Mouse (Mus musculus) hindbrain, embryonic 16.5 days (tissue): ENCODE results near the gene Slk. TPM values are rescaled to one million over a fixed set of nuclear protein-coding genes. Genes with fewer than 3 reads are reported as not detected.

Experiments
- ATAC-seq: fragments of 200-750 bp; cut with Nextera tagmentation; 2 replicates; pipeline ENCODE4 v1.8.0; 2017; ENCODE audit warnings: moderate TSS enrichment, moderate library complexity
- H3K27ac ChIP-seq: fragments of 300-500 bp; sonication (generic); 2 replicates; pipeline ENCODE4 v1.5.1; 2014; ENCODE audit warnings: low read depth, mild to moderate bottlenecking, control low read depth, low read length, moderate library complexity
- H3K27me3 ChIP-seq: fragments of 300-500 bp; sonication (generic); replicated peaks from 2 replicates; pipeline ENCODE4 v1.6.1; 2014; ENCODE audit warnings: low read length; ENCODE audit not compliant: control insufficient read depth, insufficient read depth
- H3K36me3 ChIP-seq: fragments of 300-500 bp; sonication (generic); 2 replicates; pipeline ENCODE4 v1.6.1; 2014; ENCODE audit warnings: mild to moderate bottlenecking, low read length, moderate library complexity, mixed read lengths; ENCODE audit not compliant: control insufficient read depth, insufficient read depth
- H3K4me1 ChIP-seq: fragments of 300-500 bp; sonication (generic); 2 replicates; pipeline ENCODE4 v1.6.1; 2014; ENCODE audit warnings: low read depth, low read length; ENCODE audit not compliant: control insufficient read depth, insufficient read depth
- H3K4me2 ChIP-seq: fragments of 300-500 bp; sonication (generic); 2 replicates; pipeline ENCODE4 v1.6.1; 2014; ENCODE audit warnings: mild to moderate bottlenecking, low read length, control low read depth, moderate library complexity
- H3K4me3 ChIP-seq: fragments of 300-500 bp; sonication (generic); 2 replicates; pipeline ENCODE4 v1.5.1; 2014; ENCODE audit warnings: mild to moderate bottlenecking, low read length, control low read depth, moderate library complexity
- H3K9ac ChIP-seq: fragments of 300-500 bp; sonication (generic); 2 replicates; pipeline ENCODE4 v1.6.1; 2014; ENCODE audit warnings: low read depth, mild to moderate bottlenecking, control low read depth, low read length, moderate library complexity
- H3K9me3 ChIP-seq: fragments of 300-500 bp; sonication (generic); 2 replicates; pipeline ENCODE4 v1.6.1; 2014; ENCODE audit warnings: mild to moderate bottlenecking, low read length, moderate library complexity; ENCODE audit not compliant: control insufficient read depth
- WGBS: fragments of 180-500 bp; shearing (Covaris S2); extraction: QIAGEN DNeasy Blood & Tissue Kit; methylation state at CpG from one replicate; pipeline ENCODE4 v1.1.7; 2014; 5-methylcytosine and 5-hydroxymethylcytosine counted together
- polyA plus RNA-seq: library from polyadenylated mRNA; unstranded; fragments of >200 nt; fragmentation: Nextera tagmentation; extraction: Ambion mirVana; gene quantifications from 2 replicates; pipeline ENCODE4 v1.2.1, GENCODE M21; 2015

Slk gene
- polyA plus RNA-seq, 1 experiment from 2014 or later: 5.6 TPM

- Histone ChIP-seq H3K4me1 (peaks cover 4% of the 10 kb centered on the region), H3K4me2 (no peak overlapping the region), H3K9me3 (no peaks in the 10 kb centered on the region), H3K36me3 (no peaks in the 10 kb centered on the region), H3K27ac (no peak overlapping the region), H3K9ac (no peak overlapping the region), H3K27me3 (no peaks in the 10 kb centered on the region), H3K4me3 (no peak overlapping the region)
- no peak for ATAC-seq
- 81% methylated on average over 11 of the region's 11 CpGs for WGBS
Measured at GRCm38 (mm10) chr19:47654896-47655295, 75.4 kb downstream of the Slk start.

DNA sequence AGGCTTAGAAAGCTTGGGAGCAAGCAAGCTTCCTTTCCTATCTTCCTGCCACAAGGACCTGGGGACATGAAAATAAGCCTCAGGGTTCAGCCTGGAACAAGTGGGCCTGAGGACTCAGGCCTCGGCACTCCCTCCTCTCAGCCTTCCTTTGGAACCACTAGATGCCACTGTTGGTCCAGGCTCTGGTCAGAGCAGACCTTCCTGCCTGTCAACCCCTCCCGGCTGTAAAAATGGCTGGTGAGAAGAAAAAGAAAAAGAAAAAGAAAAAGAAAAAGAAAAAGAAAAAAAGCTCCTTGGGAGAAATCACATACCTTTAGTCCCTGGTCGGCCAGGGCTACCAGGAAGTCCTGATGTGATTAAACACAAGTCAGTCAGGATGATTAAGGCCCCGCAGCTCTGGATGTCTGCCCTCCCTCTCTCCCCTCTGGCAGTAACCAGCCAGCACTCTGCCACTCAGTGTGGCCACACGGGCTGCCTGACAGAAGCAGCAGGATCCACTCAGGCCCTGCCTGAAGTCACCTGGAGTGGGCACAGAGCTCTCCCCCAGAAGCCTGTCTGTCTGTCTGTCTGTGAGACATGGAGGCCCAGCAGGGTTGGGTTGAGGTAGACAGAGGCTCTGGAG lies 79.5 kb downstream of the Slk start:
- H3K4me3 ChIP-seq: no peak overlapping the region
- H3K27ac ChIP-seq: peak overlapping the region; percentile 32; the same call in 1 of the 2 replicates
- peaks cover 4% of the 10 kb centered on the region for H3K4me1 ChIP-seq
- peak overlapping the region; percentile 11; the same call in 1 of the 2 replicates for H3K4me2 ChIP-seq
- WGBS: 13% methylated on average over 5 of the region's 5 CpGs
- no peaks in the 10 kb centered on the region for H3K27me3 ChIP-seq
- no peaks in the 10 kb centered on the region for H3K9me3 ChIP-seq
- no peaks in the 10 kb centered on the region for H3K36me3 ChIP-seq
- peak; percentile 93 for ATAC-seq
- peak overlapping the region; percentile 51 for H3K9ac ChIP-seq

GRCm38 (mm10) chr19:47659765-47660408 lies 80.4 kb downstream of the Slk start:
- no peak for ATAC-seq
- Histone ChIP-seq H3K4me1 (peaks cover 4% of the 10 kb centered on the region), H3K4me3 (no peak overlapping the region), H3K9me3 (no peaks in the 10 kb centered on the region), H3K36me3 (no peaks in the 10 kb centered on the region), H3K9ac (0 out of 2 replicates have a peak overlapping the region, but pooled peaks have one; percentile 19), H3K27me3 (no peaks in the 10 kb centered on the region), H3K27ac (no peak overlapping the region), H3K4me2 (no peak overlapping the region)
- 88% methylated on average over 9 of the region's 9 CpGs for WGBS

- WGBS: 69% methylated on average over 8 of the region's 8 CpGs
- no peak overlapping the region for H3K9ac ChIP-seq
- ATAC-seq: no peak
Measured at GRCm38 (mm10) chr19:47667601-47668000, 88.1 kb downstream of the Slk start.

DNA sequence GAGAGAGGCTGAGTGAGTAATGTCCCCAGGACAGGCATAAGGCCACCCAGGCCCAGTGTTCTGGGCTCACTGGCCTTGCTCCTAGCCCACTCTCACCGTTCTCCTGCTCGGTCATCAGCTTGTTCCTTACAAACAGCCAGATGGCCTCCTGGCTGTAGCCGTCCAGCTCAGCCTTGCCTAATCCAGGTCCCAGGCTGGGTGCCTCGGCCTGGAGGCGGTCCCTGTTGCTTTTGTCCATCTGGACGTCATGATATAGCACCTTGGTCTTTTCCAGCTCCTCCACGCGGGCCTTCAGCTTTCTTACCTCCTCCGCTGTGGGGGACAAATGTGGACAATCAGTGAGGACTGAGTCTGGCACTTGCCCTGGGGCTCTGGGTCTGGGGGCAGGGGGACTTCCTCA lies 88.9 kb downstream of the Slk start:
- H3K27ac ChIP-seq: no peak overlapping the region
- no peak overlapping the region for H3K4me2 ChIP-seq
- H3K4me3 ChIP-seq: no peak overlapping the region
- no peaks in the 10 kb centered on the region for H3K9me3 ChIP-seq
- no peak for ATAC-seq
- 77% methylated on average over 9 of the region's 9 CpGs for WGBS
- no peak overlapping the region for H3K9ac ChIP-seq
- no peaks in the 10 kb centered on the region for H3K4me1 ChIP-seq
- H3K36me3 ChIP-seq: no peaks in the 10 kb centered on the region
- no peaks in the 10 kb centered on the region for H3K27me3 ChIP-seq

More at GRCm38 (mm10) chr19:47667601-47668000, 88.1 kb downstream of the Slk start:
- Histone ChIP-seq H3K4me2 (no peak overlapping the region), H3K4me3 (no peak overlapping the region), H3K27me3 (no peaks in the 10 kb centered on the region), H3K9me3 (no peaks in the 10 kb centered on the region), H3K4me1 (no peaks in the 10 kb centered on the region), H3K27ac (no peak overlapping the region), H3K36me3 (no peaks in the 10 kb centered on the region)

GRCm38 (mm10) chr19:47674419-47674818 lies 94.9 kb downstream of the Slk start:
- H3K4me2 ChIP-seq: no peak overlapping the region
- no peaks in the 10 kb centered on the region for H3K9me3 ChIP-seq
- no peaks in the 10 kb centered on the region for H3K4me1 ChIP-seq
- H3K4me3 ChIP-seq: no peak overlapping the region
- no peaks in the 10 kb centered on the region for H3K27me3 ChIP-seq
- no peaks in the 10 kb centered on the region for H3K36me3 ChIP-seq
- WGBS: 41% methylated on average over 8 of the region's 8 CpGs
- H3K27ac ChIP-seq: no peak overlapping the region
- ATAC-seq: no peak
- no peak overlapping the region for H3K9ac ChIP-seq

- ATAC-seq: no peak
- Histone ChIP-seq H3K9me3 (no peaks in the 10 kb centered on the region), H3K4me2 (no peak overlapping the region), H3K4me1 (no peaks in the 10 kb centered on the region), H3K36me3 (no peaks in the 10 kb centered on the region), H3K4me3 (no peak overlapping the region), H3K27ac (no peak overlapping the region), H3K9ac (no peak overlapping the region), H3K27me3 (no peaks in the 10 kb centered on the region)
- WGBS: 79% methylated on average over 12 of the region's 12 CpGs
Measured at GRCm38 (mm10) chr19:47678675-47679074, 99.2 kb downstream of the Slk start.

GRCm38 (mm10) chr19:47689592-47689991 lies 110.1 kb downstream of the Slk start:
- H3K4me1 ChIP-seq: no peaks in the 10 kb centered on the region
- no peak for ATAC-seq
- H3K4me3 ChIP-seq: no peak overlapping the region
- no peak overlapping the region for H3K9ac ChIP-seq
- 91% methylated on average over 7 of the region's 7 CpGs for WGBS
- H3K36me3 ChIP-seq: no peaks in the 10 kb centered on the region
- no peak overlapping the region for H3K27ac ChIP-seq
- no peaks in the 10 kb centered on the region for H3K9me3 ChIP-seq
- no peak overlapping the region for H3K4me2 ChIP-seq
- no peaks in the 10 kb centered on the region for H3K27me3 ChIP-seq

DNA sequence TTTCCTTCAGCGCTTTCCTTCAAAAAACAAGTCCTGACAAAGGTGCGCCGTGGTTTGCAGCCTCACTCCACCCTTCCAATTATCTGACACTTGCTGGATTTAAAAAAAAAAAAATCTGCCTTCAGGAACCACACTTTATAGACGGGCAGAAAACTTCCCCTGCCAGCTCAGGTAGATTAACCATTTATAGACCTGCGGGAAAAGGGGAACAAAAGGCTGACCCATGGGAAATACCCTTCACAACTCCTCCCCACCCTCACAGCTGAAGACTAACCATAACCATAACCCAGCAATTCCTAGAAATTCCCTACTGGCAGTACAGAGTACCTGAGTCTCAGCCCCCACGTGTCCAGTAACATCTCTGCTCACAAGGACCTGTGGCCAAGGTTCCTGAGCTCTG lies 112.5 kb downstream of the Slk start, which contains the start of gene Col17a1:
TSS of gene Col17a1 (minus strand) at position 101 of the 400 bp plus-strand sequence.
- H3K4me2 ChIP-seq: no peak within 1 kb of the TSS
- no peak within 1 kb of the TSS for H3K9ac ChIP-seq
- no peaks in the 10 kb centered on the region for H3K9me3 ChIP-seq
- no peaks in the 10 kb centered on the region for H3K4me1 ChIP-seq
- H3K27me3 ChIP-seq: no peaks in the 10 kb centered on the region
- H3K27ac ChIP-seq: no peak within 1 kb of the TSS
- H3K36me3 ChIP-seq: no peaks in the 10 kb centered on the region
- ATAC-seq: no peak
- WGBS: 81% methylated on average over 6 of the region's 6 CpGs
- H3K4me3 ChIP-seq: no peak within 1 kb of the TSS
